Mouse (Mus musculus) stomach, postnatal 0 days (tissue): ENCODE measurements around the gene Fbxl7.

Source experiments
- CTCF ChIP-seq: IDR thresholded peaks from 2 replicates; pipeline ENCODE4 v1.5.1; 2016; ENCODE audit warnings: antibody characterized with exemption, low read depth, mild to moderate bottlenecking, moderate library complexity
- EP300 ChIP-seq: optimal IDR thresholded peaks from 2 replicates; pipeline ENCODE3; 2016; ENCODE audit warnings: antibody characterized with exemption

- TF ChIP-seq CTCF (no peak), EP300 (no peak)
Measured at GRCm38 (mm10) chr15:26809569-26809968, 85.8 kb downstream of the Fbxl7 start.
